Mouse (Mus musculus) liver, embryonic 12.5 days (tissue): ENCODE data around the gene Camta1. TPM values are rescaled to one million over a fixed set of nuclear protein-coding genes. Genes with fewer than 3 reads are reported as not detected.

Experiments
- ATAC-seq: fragments of 200-750 bp; cut with Nextera tagmentation; 2 replicates; pipeline ENCODE4 v1.8.0; 2017; ENCODE audit warnings: moderate number of reproducible peaks, mild to moderate bottlenecking, moderate library complexity
- H3K27ac ChIP-seq: fragments of 300-500 bp; sonication (generic); 2 replicates; pipeline ENCODE4 v1.5.1; 2016; ENCODE audit warnings: mild to moderate bottlenecking
- H3K27me3 ChIP-seq: fragments of 300-500 bp; sonication (generic); replicated peaks from 2 replicates; pipeline ENCODE4 v1.6.1; 2016; ENCODE audit warnings: mild to moderate bottlenecking, moderate library complexity
- H3K36me3 ChIP-seq: fragments of 300-500 bp; sonication (generic); 2 replicates; pipeline ENCODE4 v1.6.1; 2016; ENCODE audit warnings: mild to moderate bottlenecking, moderate library complexity
- H3K4me1 ChIP-seq: fragments of 300-500 bp; sonication (generic); 2 replicates; pipeline ENCODE4 v1.6.1; 2016
- H3K4me2 ChIP-seq: fragments of 300-500 bp; sonication (generic); 2 replicates; pipeline ENCODE4 v1.6.1; 2016; ENCODE audit warnings: mild to moderate bottlenecking, moderate library complexity
- H3K4me3 ChIP-seq: fragments of 300-500 bp; sonication (generic); 2 replicates; pipeline ENCODE4 v1.5.1; 2016; ENCODE audit warnings: mild to moderate bottlenecking, moderate library complexity
- H3K9ac ChIP-seq: fragments of 300-500 bp; sonication (generic); 2 replicates; pipeline ENCODE4 v1.6.1; 2016; ENCODE audit warnings: mild to moderate bottlenecking, moderate library complexity
- H3K9me3 ChIP-seq: fragments of 300-500 bp; sonication (generic); replicated peaks from 2 replicates; pipeline ENCODE4 v1.6.1; 2016; ENCODE audit warnings: mild to moderate bottlenecking, moderate library complexity
- WGBS: fragments of 180-500 bp; shearing (Covaris S2); methylation state at CpG from one replicate; pipeline ENCODE4 v1.1.7; 2016; ENCODE audit not compliant: insufficient replicate concordance; 5-methylcytosine and 5-hydroxymethylcytosine counted together
- polyA plus RNA-seq: library from polyadenylated mRNA; unstranded; fragments of >200 nt; fragmentation: Nextera tagmentation; extraction: Ambion mirVana; gene quantifications from 2 replicates; pipeline ENCODE4 v1.2.1, GENCODE M21; 2016

Gene Camta1
- polyA plus RNA-seq, 1 experiment from 2014 or later: 49.6 TPM

DNA sequence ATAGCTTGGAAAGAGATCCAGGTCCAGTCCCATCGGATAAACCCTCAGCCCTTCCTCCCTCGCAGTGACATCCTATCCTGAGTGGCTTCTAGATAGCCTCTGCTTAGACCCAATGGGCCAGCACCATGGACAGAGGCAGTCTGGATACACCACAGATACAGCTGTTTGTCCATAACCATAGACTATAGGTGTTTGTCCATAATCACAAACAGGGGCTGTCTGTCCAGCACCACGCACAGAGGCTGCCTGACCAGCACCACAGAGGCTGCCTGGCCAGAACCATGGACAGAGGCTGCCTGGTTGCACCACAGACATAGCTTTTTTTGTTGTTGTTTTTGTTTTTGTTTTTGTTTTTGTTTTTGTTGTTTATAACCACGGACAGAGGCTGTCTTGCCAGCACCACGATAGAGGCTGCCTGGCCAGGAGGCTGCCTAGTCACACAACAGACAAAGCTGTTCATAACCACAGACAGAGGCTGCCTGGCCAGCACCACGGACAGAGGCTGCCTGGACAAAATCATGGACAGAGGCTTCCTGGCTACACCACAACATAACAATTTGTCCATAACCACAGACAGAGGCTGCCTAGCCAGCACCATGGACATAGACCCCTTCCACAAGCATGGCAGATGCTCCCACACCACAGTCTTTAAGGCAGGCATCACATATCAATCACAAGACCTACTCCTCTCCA lies 572.6 kb downstream of the Camta1 start:
- Histone ChIP-seq H3K4me3 (no peak overlapping the region), H3K9ac (no peak overlapping the region), H3K4me1 (no peaks in the 10 kb centered on the region), H3K9me3 (no peaks in the 10 kb centered on the region), H3K27ac (no peak overlapping the region), H3K27me3 (no peaks in the 10 kb centered on the region), H3K36me3 (no peaks in the 10 kb centered on the region), H3K4me2 (no peak overlapping the region)
- 47% methylated on average over 6 of the region's 6 CpGs for WGBS
- ATAC-seq: no peak

DNA sequence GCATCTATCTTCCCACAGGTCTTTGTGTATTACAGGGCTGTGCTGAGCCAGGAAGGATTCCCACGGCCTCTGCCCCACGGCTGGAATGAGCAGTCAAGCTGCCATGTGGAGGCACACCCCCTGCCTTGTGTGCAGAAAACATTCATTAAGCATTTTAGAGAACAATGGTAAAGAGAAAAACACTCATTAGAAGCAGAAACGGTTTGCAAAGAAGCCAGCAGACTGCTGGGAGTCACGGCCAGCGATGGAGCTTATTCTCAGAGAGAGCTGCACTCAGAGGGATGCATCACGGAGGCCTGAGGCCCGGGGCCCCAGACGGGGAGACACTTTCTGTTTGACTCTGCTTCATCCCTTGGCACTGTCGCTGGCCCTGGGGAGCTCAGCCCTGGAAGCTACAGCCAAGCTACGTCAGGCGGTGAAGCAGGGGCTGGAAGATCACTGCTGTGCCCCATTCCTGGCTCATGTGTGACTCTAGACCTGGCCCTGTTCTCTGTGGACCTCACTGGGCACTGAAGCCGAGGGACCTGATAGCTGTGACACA lies 575.7 kb downstream of the Camta1 start:
- H3K4me1 ChIP-seq: no peaks in the 10 kb centered on the region
- no peaks in the 10 kb centered on the region for H3K36me3 ChIP-seq
- H3K9me3 ChIP-seq: no peaks in the 10 kb centered on the region
- no peak overlapping the region for H3K4me3 ChIP-seq
- H3K27me3 ChIP-seq: no peaks in the 10 kb centered on the region
- H3K4me2 ChIP-seq: no peak overlapping the region
- no peak overlapping the region for H3K27ac ChIP-seq
- ATAC-seq: no peak
- no peak overlapping the region for H3K9ac ChIP-seq
- 57% methylated on average over 12 of the region's 12 CpGs for WGBS

DNA sequence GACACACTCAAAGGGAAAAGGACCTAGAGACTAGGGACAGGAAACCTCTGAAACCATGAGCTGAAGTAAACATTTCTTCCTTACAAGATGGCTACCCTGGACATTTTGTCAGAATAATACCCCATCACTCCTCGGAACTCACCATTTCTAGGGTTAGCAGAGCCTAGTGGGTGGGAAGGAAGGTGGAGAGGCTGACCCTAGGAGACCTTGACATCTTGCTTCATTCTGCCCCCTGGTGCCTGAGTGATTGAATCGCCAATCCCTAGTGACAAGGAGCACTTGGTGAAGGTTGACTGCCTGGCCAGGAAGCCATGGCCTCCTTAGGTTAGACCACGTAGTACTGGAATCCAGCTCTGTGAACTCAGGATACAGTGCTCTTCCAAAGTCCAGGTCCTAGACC lies 576.2 kb downstream of the Camta1 start:
- no peak overlapping the region for H3K4me3 ChIP-seq
- no peaks in the 10 kb centered on the region for H3K9me3 ChIP-seq
- H3K4me1 ChIP-seq: no peaks in the 10 kb centered on the region
- no peak overlapping the region for H3K27ac ChIP-seq
- H3K9ac ChIP-seq: no peak overlapping the region
- WGBS: 46% methylated on average over 3 of the region's 3 CpGs
- H3K4me2 ChIP-seq: no peak overlapping the region
- H3K27me3 ChIP-seq: no peaks in the 10 kb centered on the region
- no peaks in the 10 kb centered on the region for H3K36me3 ChIP-seq
- no peak for ATAC-seq

DNA sequence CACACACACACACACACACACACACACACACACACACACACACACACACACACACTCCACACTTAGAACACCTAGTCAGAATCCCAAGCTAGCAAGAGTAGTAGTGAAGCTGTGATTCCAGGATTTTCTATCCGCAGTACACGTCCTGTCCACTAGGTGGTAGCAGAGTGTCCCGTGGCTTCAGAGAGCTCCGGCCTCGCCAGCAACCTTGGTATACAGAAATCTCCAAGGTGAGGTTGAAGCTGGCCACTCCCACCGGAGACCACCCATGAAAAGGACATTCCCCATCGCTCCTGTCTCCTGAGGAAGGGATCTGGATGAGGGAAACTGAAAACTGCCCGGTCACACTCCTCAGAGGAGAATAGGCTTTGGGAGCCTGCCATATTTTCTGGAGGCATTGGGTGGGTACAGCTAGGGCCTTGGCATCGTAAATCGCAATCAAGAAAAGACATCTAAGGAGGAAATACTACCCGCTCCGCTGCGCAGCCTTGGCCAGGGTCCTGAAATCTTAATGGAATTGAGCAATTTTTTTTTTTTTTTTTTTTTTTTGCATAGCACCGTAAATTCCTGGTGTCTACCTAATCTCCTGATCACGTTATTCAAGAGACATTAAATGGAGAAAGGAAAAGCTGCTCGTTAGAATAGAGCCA lies 578.5 kb downstream of the Camta1 start:
- no peak for ATAC-seq
- Histone ChIP-seq H3K9ac (no peak overlapping the region), H3K4me1 (no peaks in the 10 kb centered on the region), H3K36me3 (no peaks in the 10 kb centered on the region), H3K9me3 (no peaks in the 10 kb centered on the region), H3K4me3 (no peak overlapping the region), H3K4me2 (no peak overlapping the region), H3K27ac (no peak overlapping the region), H3K27me3 (no peaks in the 10 kb centered on the region)
- whole genome bisulfite sequencing: 28% methylated on average over 16 of the region's 16 CpGs

DNA sequence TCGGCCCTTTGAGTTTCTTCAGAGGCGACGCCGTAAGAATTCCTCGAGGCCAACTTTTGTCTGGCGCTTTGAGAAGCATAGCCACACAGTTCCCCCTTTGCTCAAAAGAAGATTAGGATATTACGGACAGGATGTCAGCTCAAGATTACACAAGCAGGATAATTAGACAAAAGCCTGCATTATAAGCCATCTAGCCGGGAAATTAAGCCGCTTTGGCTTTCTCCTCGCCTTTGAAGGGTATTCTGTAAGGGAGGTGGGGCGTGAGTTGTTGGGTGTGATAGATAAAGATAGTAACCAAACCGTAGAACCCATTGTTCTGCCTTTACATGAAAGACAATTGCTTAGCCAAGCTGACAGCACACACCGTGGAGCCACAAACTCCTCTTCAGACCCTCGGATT lies 579.6 kb downstream of the Camta1 start:
- Histone ChIP-seq H3K4me2 (no peak overlapping the region), H3K36me3 (no peaks in the 10 kb centered on the region), H3K27me3 (no peaks in the 10 kb centered on the region), H3K9me3 (no peaks in the 10 kb centered on the region), H3K4me3 (no peak overlapping the region), H3K27ac (no peak overlapping the region), H3K4me1 (no peaks in the 10 kb centered on the region), H3K9ac (no peak overlapping the region)
- ATAC-seq: no peak
- 55% methylated on average over 14 of the region's 14 CpGs for WGBS

DNA sequence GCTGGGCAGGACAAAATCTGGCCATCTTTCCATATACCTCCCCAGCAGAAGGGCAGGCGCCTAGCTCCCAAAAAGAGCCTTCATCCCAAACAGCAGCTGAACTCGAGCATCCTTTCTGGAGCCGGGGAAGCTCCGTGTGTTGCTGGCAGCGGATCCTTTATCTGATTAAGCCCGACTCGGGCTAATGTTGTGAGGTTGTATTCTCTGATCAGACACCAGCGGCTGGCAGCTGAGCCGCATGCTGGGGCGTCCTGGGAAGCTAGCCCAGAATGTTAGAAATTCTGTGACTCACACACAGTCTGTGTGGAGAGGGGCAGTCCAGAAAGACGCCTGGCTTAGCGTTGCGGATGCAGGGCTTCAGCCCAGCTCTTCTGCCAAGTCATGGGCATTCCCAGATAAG lies 586.4 kb downstream of the Camta1 start:
- Histone ChIP-seq H3K4me3 (no peak overlapping the region), H3K4me1 (no peaks in the 10 kb centered on the region), H3K27me3 (no peaks in the 10 kb centered on the region; the same call in 1 of the 2 replicates), H3K27ac (no peak overlapping the region), H3K9ac (no peak overlapping the region), H3K36me3 (no peaks in the 10 kb centered on the region), H3K9me3 (no peaks in the 10 kb centered on the region), H3K4me2 (no peak overlapping the region)
- 59% methylated on average over 13 of the region's 13 CpGs for WGBS
- ATAC-seq: no peak

DNA sequence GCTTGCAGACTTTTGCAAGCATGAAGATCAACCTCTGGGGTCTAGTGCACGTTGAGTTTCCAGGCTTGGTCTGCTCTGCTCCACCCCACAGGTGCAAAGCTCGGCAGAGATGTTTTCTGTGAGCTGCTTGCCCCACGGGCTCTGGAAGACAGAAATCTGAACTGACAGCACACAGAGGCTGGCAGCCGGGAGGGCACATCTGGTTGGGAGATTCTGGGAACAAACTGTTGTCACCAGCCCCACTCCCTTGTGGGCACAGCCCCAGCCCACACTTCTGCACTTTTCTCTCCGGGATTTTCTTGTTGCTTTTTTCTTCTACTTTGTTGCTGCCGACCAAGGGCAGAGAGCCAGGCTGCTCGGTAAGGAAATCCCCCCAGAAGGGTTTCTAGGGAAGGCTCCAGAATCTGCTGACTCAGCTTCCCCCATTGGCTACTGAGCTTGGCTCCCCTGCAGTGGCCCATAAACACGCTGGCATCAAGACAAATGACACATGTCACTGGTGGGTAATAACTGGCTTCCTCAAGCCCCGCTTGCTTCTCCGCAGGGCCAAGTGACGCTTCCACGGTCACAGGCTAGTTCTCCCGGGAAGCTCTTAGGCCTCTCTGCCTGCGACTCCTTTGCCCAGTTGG lies 597.8 kb downstream of the Camta1 start:
- no peak overlapping the region for H3K4me2 ChIP-seq
- ATAC-seq: no peak
- no peaks in the 10 kb centered on the region for H3K4me1 ChIP-seq
- no peaks in the 10 kb centered on the region for H3K36me3 ChIP-seq
- H3K4me3 ChIP-seq: no peak overlapping the region
- no peak overlapping the region for H3K9ac ChIP-seq
- H3K9me3 ChIP-seq: no peaks in the 10 kb centered on the region
- H3K27me3 ChIP-seq: 0 out of 2 replicates have a peak, but pooled peaks cover 6% of the 10 kb centered on the region
- H3K27ac ChIP-seq: no peak overlapping the region
- 55% methylated on average over 14 of the region's 14 CpGs for WGBS

DNA sequence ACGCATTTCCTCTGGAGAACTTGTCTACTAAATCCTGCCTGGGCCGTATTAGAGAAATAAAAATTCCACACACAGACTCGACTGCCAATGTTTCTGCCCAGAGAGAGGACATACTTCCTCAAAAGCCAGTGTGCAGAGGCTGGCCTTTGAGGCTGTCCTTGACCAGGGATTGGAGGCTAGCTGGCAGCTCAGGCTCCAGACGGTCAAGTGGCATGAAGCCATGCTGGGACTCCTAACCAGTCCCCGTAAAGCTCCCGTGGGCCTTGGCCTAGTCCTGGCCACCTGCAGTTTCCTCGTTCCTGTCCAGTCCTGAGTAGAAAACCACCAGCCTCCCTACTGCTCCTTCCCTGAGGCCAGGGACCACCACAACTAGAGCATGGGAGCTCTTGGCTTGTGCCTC lies 598.6 kb downstream of the Camta1 start:
- Histone ChIP-seq H3K9ac (no peak overlapping the region), H3K4me2 (no peak overlapping the region), H3K27me3 (0 out of 2 replicates have a peak, but pooled peaks cover 6% of the 10 kb centered on the region), H3K9me3 (no peaks in the 10 kb centered on the region), H3K4me1 (no peaks in the 10 kb centered on the region), H3K4me3 (no peak overlapping the region), H3K27ac (no peak overlapping the region), H3K36me3 (no peaks in the 10 kb centered on the region)
- 69% methylated on average over 7 of the region's 7 CpGs for WGBS
- no peak for ATAC-seq

DNA sequence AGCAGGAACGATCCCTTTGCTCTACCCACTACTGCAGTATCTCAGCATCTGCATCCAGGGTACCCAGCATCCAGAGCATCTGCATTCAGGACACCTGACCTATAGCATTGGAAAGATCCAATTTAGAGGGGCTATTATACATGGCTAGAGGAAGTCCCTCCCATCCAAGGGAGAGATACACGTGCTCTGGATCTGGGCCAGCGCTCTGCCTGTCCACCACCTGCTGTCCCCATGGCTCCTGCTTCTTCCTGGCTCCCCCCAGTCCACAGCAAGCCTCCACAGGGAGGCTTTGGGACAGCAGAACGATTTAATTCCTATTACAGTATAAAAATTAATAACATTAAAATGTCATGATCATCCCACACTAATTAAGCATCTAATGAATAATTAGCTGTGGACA lies 605.1 kb downstream of the Camta1 start:
- H3K4me2 ChIP-seq: no peak overlapping the region
- no peaks in the 10 kb centered on the region for H3K36me3 ChIP-seq
- 56% methylated on average over 4 of the region's 4 CpGs for WGBS
- no peak for ATAC-seq
- no peaks in the 10 kb centered on the region for H3K9me3 ChIP-seq
- no peaks in the 10 kb centered on the region for H3K27me3 ChIP-seq
- no peak overlapping the region for H3K9ac ChIP-seq
- no peak overlapping the region for H3K4me3 ChIP-seq
- no peaks in the 10 kb centered on the region for H3K4me1 ChIP-seq
- no peak overlapping the region for H3K27ac ChIP-seq

DNA sequence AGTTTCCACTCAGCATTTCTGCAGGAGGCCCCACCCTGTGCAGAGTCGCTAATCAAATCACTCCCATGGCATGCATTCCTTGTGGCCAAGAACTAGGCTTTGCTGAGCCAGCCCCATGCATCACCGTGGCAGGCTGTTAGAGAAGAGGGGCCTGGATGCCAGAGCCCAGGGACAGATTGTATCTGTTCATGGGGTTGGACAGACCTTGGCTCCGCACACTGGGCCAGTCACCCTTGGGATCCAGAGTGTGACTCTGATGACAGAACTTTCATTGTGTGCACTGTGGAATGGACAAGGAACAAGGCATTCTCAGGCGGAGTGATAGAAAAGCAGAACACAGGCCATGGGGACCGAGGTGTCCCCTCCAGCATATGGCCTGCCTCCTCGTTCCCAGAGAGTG lies 610.9 kb downstream of the Camta1 start:
- Histone ChIP-seq H3K36me3 (no peaks in the 10 kb centered on the region), H3K9ac (no peak overlapping the region), H3K4me2 (no peak overlapping the region), H3K27me3 (no peaks in the 10 kb centered on the region), H3K27ac (no peak overlapping the region), H3K4me1 (no peaks in the 10 kb centered on the region), H3K4me3 (no peak overlapping the region), H3K9me3 (no peaks in the 10 kb centered on the region)
- WGBS: 71% methylated on average over 6 of the region's 6 CpGs
- no peak for ATAC-seq

DNA sequence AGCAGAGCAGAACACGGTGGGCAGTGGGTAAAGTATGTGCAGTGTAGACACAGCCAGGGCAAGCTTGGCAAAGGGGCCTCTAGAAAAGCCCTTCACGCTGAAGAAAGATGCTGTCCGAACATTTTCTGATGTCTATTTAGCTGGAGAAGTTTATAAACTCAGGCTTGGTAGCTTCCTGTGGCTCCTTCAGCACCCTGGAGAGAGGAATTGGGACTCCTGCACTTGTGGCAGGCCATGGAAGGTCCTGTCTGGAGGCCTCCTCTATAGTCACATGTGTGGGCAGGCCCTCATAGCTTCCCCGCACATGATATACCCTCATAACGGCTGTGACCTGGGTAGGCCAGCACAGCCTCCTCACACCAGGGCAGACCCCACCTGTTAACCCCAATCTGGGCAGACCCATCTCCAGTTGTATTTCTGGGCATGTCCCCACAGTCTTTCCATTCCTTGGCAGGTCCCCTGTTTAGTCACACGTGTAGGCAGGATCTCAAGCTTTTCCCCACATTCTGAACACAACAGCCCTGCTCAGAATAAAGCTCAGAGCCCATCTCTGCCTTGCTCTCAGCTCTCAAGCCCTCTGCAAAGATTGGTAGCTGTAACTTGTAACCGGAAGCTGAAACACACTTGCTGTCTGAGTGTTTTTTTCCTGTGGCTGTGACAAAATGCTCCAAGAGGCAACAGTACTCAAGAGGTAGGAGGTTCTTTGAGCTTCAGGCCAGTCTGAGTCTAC lies 616.4 kb downstream of the Camta1 start:
- Histone ChIP-seq H3K4me1 (no peaks in the 10 kb centered on the region), H3K4me3 (no peak overlapping the region), H3K36me3 (no peaks in the 10 kb centered on the region), H3K9me3 (peaks cover 3% of the 10 kb centered on the region; the same call in 1 of the 2 replicates), H3K27me3 (0 out of 2 replicates have a peak, but pooled peaks cover 6% of the 10 kb centered on the region), H3K9ac (no peak overlapping the region), H3K27ac (no peak overlapping the region), H3K4me2 (no peak overlapping the region)
- ATAC-seq: no peak
- WGBS: 47% methylated on average over 7 of the region's 7 CpGs

DNA sequence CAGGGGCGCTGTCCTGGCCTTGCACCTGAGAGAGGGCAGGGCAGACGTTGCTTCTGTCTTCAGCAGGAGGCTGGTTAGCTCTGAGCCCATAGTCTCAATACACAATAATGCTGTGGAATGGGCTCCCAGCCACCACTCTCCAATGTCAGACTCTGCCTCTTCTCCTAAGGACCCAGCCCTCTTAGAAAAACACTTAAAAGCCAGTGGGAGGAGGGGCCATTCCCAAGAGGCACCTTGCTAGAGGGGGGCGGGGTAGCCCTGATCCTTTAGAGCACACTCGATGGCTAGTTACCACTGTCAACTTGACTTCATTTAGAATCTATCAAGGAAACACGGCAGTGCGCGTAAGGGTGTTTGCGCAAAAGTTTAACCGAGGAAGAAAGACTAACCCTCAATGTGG lies 618.2 kb downstream of the Camta1 start:
- Histone ChIP-seq H3K4me3 (no peak overlapping the region), H3K27ac (no peak overlapping the region), H3K4me2 (no peak overlapping the region), H3K9me3 (peaks cover 16% of the 10 kb centered on the region), H3K4me1 (no peaks in the 10 kb centered on the region), H3K27me3 (0 out of 2 replicates have a peak, but pooled peaks cover 6% of the 10 kb centered on the region), H3K36me3 (no peaks in the 10 kb centered on the region), H3K9ac (no peak overlapping the region)
- WGBS: 65% methylated on average over 9 of the region's 9 CpGs
- no peak for ATAC-seq
